Mouse (Mus musculus): ENCODE results near the gene Ung. TPM values are rescaled to one million over a fixed set of nuclear protein-coding genes. Genes with fewer than 3 reads are reported as not detected.

Ung gene
- polyA plus RNA-seq, 1 experiment from 2014 or later: 18.1 TPM

DNA sequence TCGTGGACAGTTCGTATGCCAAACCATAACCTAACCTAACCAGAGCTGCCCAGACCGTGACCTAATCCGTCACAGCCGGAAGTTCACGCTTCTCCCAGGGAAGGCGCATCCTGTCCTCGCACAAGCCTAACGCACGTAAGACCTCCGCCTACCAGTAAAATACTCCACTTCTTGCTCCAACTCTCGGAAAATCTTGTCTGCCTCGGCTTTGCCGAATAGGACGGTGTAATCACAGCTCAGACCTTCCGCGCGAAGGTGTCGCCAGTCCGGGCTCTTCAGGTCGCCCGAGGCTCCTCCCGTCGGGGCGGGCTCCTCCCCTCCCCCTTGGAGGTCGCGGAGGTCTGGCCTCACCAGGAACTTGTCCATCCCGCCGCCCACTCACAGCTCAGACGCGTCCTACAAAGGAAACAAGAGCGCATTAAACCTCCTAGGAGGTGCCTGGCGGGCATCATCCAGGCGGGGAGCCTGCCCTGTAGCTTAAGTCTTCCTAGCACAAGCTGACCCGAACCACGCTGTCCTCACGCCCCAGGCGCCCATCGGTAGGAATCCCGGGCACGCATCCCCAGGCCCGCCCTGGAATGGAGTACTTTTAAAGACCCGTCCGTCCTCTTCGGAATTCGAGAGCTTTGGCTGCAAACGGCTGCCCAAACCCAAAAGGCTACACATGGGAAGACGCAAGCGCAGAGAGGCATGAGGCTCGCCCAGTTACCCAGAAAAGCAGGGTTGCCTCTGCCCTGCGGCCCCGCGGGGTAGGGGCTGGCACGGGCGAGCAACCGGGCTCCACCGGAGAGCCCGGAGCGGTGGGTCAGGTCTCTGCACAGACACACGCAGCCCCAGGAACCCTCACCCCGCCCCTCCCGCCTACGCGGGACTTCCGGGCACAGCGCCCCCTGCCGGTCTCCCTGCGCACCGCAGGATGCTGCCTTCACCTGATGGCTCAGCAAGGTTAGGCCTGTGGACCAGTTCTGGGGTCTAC is 2.5 kb upstream of the Ung start, which contains the start of gene Alkbh2:
Gene Alkbh2 (minus strand): TSS at position 845 of the 976 bp plus-strand sequence.
- Histone ChIP-seq H3K27me3 (ENCODE audit: control insufficient read depth, insufficient read depth, low read length) (no peaks in the 10 kb centered on the region), H3K27ac (ENCODE audit: low read depth, low read length) (peak within 1 kb of the TSS; percentile 83), H3K4me1 (replicated peaks; ENCODE audit: control insufficient read depth, insufficient read depth, low read length) (0 out of 2 replicates have a peak, but pooled peaks cover 2% of the 10 kb centered on the region), H3K36me3 (ENCODE audit: control insufficient read depth, insufficient read depth, low read length) (peaks cover 4% of the 10 kb centered on the region; the same call in 1 of the 2 replicates), H3K9me3 (ENCODE audit: control insufficient read depth, low read length) (no peaks in the 10 kb centered on the region), H3K9ac (ENCODE audit: low read depth, low read length) (peak within 1 kb of the TSS; percentile 73), H3K4me3 (ENCODE audit: low read depth, low read length) (peak within 1 kb of the TSS; percentile 59), H3K4me2 (replicated peaks; ENCODE audit: low read depth, low read length) (peak within 1 kb of the TSS; percentile 91)
- DNase-seq (ENCODE audit: low spot score) (peak; percentile 96), ATAC-seq (ENCODE audit: low FRiP score) (peak; percentile 46)
- WGBS: under 1% methylated on average over 69 of the region's 69 CpGs

DNA sequence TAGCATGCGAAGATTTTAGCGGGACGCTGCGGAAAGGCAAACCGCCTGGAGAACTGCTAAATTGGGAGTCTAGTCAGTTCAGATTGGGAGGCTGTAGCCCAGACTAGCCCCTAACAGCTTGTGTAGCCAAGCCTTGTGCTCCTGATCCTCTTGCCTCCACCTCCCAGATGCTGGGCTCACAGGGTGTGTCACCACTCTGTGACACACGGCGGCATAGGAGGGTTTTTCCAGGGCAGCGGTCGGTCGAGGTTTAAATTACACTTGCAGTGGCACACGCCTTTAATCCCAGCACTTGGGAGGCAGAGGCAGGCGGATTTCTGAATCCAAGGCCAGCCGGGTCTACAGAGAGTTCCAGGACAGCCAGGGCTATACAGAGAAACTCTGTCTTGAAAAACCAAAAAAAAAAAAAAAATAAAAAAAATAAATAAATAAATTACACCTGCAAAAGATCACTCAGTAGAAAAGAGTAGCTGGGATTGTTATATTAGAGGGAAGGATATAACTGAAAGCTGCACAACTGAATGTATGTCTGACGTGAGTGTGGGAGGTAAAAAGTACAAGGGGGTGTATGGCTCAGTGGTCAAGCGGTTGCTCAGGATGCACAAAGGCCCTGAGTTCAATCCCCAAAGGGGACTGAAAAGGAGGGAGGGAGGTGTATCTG is 506 bp upstream of the Ung start:
- H3K27me3 ChIP-seq (ENCODE audit: control insufficient read depth, insufficient read depth, low read length): no peaks in the 10 kb centered on the region
- H3K4me1 ChIP-seq (replicated peaks; ENCODE audit: control insufficient read depth, insufficient read depth, low read length): 0 out of 2 replicates have a peak, but pooled peaks cover 2% of the 10 kb centered on the region

DNA sequence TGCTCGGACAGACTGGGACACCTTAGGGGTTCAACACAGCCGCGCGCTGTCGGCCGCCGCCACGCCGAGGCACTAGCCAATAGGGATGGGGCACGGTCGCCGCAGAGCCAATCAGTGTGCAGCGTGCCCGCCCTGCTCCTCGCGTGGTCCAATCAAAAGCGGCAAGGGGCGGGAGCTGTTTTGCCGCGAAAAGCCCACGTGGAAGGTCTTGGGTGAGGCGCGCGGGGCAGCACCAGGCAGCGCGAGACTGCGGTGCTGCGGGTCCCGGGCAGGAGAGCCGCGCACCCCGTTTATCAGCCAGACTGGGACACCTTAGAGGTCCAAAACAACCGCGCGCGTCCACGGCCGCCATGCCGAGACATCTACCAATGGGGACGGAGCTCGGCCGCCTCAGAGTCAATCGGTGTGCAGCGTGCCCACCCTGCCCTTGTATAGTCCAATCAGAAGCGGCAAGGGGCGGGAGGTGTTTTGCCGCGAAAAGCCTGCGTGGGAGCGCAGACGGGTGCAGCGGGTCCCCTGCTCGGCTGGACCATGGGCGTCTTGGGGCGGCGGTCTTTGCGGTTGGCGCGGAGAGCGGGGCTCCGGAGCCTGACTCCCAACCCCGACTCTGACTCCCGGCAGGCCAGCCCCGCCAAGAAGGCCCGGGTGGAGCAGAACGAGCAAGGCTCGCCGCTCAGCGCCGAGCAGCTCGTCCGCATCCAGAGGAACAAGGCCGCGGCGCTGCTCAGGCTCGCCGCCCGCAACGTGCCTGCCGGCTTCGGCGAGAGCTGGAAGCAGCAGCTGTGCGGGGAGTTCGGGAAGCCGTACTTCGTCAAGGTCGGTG is 723 bp downstream of the Ung start:
- peak overlapping the region; percentile 81 for H3K4me3 ChIP-seq (ENCODE audit: low read depth, low read length)
- H3K4me2 ChIP-seq (replicated peaks; ENCODE audit: low read depth, low read length): peak overlapping the region; percentile 99
- H3K36me3 ChIP-seq (ENCODE audit: control insufficient read depth, insufficient read depth, low read length): no peaks in the 10 kb centered on the region
- under 1% methylated on average over 82 of the region's 87 CpGs for WGBS
- H3K27ac ChIP-seq (ENCODE audit: low read depth, low read length): no peak overlapping the region; the same call in 1 of the 2 replicates
- H3K27me3 ChIP-seq (ENCODE audit: control insufficient read depth, insufficient read depth, low read length): no peaks in the 10 kb centered on the region
- 0 out of 2 replicates have a peak, but pooled peaks cover 2% of the 10 kb centered on the region for H3K4me1 ChIP-seq (replicated peaks; ENCODE audit: control insufficient read depth, insufficient read depth, low read length)
- H3K9ac ChIP-seq (ENCODE audit: low read depth, low read length): peak overlapping the region; percentile 54
- ATAC-seq (ENCODE audit: low FRiP score): peak; percentile 98
- H3K9me3 ChIP-seq (ENCODE audit: control insufficient read depth, low read length): no peaks in the 10 kb centered on the region
- peak; percentile 92 for DNase-seq (ENCODE audit: low spot score)

More for the DNA sequence above, 506 bp upstream of the Ung start:
- Histone ChIP-seq H3K4me2 (replicated peaks; ENCODE audit: low read depth, low read length) (peak overlapping the region; percentile 99), H3K27ac (ENCODE audit: low read depth, low read length) (no peak overlapping the region), H3K9ac (ENCODE audit: low read depth, low read length) (no peak overlapping the region), H3K36me3 (ENCODE audit: control insufficient read depth, insufficient read depth, low read length) (no peaks in the 10 kb centered on the region), H3K9me3 (ENCODE audit: control insufficient read depth, low read length) (no peaks in the 10 kb centered on the region), H3K4me3 (ENCODE audit: low read depth, low read length) (peak overlapping the region; percentile 81)
- ATAC-seq (ENCODE audit: low FRiP score): no peak
- WGBS: 80% methylated on average over 15 of the region's 15 CpGs
- no peak for DNase-seq (ENCODE audit: low spot score)

DNA sequence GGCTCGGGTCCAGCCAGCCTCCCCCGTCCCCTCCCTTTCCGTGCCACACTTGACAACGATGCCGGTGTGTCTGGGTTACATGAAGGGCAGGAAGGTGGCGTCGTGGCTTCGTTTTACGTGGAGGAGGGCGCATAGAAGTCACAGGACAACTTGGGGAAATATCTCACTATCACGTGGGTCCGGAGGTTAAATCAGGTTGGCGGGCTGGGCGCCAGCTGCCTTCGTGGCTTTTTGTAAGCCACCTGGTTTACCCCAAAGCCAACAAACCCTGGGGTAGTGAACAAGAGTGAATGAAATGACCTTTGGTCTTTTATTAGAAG is 1.3 kb downstream of the Ung start:
- H3K27ac ChIP-seq (ENCODE audit: low read depth, low read length): no peak overlapping the region
- no peak for DNase-seq (ENCODE audit: low spot score)

DNA sequence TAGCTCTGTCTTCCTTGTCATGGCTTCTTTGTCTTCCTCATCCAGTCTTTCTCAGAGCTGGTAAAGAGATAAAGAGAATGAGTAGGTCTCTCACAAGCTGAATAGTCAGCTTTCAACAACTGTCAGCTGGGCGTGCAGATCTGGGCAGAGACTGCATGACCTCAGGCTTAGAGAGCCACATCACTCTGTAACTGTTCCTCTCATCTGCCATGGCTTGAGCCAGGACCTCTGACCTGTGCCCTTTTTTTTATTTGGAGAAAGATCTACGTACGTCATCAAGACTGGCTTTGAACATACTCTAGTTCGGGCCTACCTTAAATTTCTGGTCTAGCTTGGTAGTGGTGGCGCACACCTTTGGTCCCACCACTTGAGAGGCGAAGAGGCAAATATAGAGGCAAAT is 2.7 kb downstream of the Ung start:
- no peaks in the 10 kb centered on the region for H3K36me3 ChIP-seq (ENCODE audit: control insufficient read depth, insufficient read depth, low read length)
- H3K4me2 ChIP-seq (replicated peaks; ENCODE audit: low read depth, low read length): no peak overlapping the region
- H3K27me3 ChIP-seq (ENCODE audit: control insufficient read depth, insufficient read depth, low read length): no peaks in the 10 kb centered on the region
- 0 out of 2 replicates have a peak, but pooled peaks cover 2% of the 10 kb centered on the region for H3K4me1 ChIP-seq (replicated peaks; ENCODE audit: control insufficient read depth, insufficient read depth, low read length)
- no peak overlapping the region for H3K27ac ChIP-seq (ENCODE audit: low read depth, low read length)
- ATAC-seq (ENCODE audit: low FRiP score) (no peak), DNase-seq (ENCODE audit: low spot score) (no peak)
- H3K9ac ChIP-seq (ENCODE audit: low read depth, low read length): no peak overlapping the region
- H3K4me3 ChIP-seq (ENCODE audit: low read depth, low read length): no peak overlapping the region
- 73% methylated on average over 6 of the region's 6 CpGs for WGBS
- H3K9me3 ChIP-seq (ENCODE audit: control insufficient read depth, low read length): no peaks in the 10 kb centered on the region

More for the DNA sequence above, 1.3 kb downstream of the Ung start:
- no peaks in the 10 kb centered on the region for H3K27me3 ChIP-seq (ENCODE audit: control insufficient read depth, insufficient read depth, low read length)
- ATAC-seq (ENCODE audit: low FRiP score): no peak
- H3K4me2 ChIP-seq (replicated peaks; ENCODE audit: low read depth, low read length): peak overlapping the region; percentile 99
- peak overlapping the region; percentile 81 for H3K4me3 ChIP-seq (ENCODE audit: low read depth, low read length)
- 0% methylated on average over 15 of the region's 15 CpGs for WGBS
- H3K9ac ChIP-seq (ENCODE audit: low read depth, low read length): peak overlapping the region; percentile 54
- 0 out of 2 replicates have a peak, but pooled peaks cover 2% of the 10 kb centered on the region for H3K4me1 ChIP-seq (replicated peaks; ENCODE audit: control insufficient read depth, insufficient read depth, low read length)
- H3K9me3 ChIP-seq (ENCODE audit: control insufficient read depth, low read length): no peaks in the 10 kb centered on the region
- H3K36me3 ChIP-seq (ENCODE audit: control insufficient read depth, insufficient read depth, low read length): no peaks in the 10 kb centered on the region

DNA sequence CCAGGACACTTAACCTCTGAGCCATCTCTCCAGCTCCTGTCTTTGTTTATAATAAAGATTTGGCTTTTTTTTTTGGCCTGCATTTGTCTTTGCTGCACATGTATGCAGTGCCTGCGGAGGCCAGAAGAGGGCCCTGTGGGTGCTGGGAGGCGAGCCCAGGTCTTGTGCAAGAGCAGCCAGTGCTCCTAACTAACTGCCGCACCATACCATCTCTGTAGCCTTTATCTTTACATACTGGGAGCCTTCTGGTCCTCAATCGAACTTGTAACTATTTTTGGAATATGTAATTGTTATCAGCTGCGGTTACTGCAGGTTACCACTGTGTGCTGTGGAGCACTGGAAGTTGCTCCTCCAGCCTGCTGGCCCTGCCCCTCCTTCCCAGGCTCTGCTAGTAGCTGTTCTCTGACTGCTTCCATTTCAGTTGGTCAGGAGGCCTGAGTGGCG is 3.9 kb downstream of the Ung start:
- DNase-seq (ENCODE audit: low spot score): peak; percentile 46
- Histone ChIP-seq H3K9me3 (ENCODE audit: control insufficient read depth, low read length) (no peaks in the 10 kb centered on the region), H3K27me3 (ENCODE audit: control insufficient read depth, insufficient read depth, low read length) (no peaks in the 10 kb centered on the region), H3K27ac (ENCODE audit: low read depth, low read length) (no peak overlapping the region), H3K9ac (ENCODE audit: low read depth, low read length) (no peak overlapping the region), H3K4me3 (ENCODE audit: low read depth, low read length) (no peak overlapping the region), H3K4me1 (replicated peaks; ENCODE audit: control insufficient read depth, insufficient read depth, low read length) (0 out of 2 replicates have a peak, but pooled peaks cover 2% of the 10 kb centered on the region), H3K36me3 (ENCODE audit: control insufficient read depth, insufficient read depth, low read length) (no peaks in the 10 kb centered on the region), H3K4me2 (replicated peaks; ENCODE audit: low read depth, low read length) (no peak overlapping the region)
- WGBS: 78% methylated on average over 6 of the region's 6 CpGs
- no peak for ATAC-seq (ENCODE audit: low FRiP score)

DNA sequence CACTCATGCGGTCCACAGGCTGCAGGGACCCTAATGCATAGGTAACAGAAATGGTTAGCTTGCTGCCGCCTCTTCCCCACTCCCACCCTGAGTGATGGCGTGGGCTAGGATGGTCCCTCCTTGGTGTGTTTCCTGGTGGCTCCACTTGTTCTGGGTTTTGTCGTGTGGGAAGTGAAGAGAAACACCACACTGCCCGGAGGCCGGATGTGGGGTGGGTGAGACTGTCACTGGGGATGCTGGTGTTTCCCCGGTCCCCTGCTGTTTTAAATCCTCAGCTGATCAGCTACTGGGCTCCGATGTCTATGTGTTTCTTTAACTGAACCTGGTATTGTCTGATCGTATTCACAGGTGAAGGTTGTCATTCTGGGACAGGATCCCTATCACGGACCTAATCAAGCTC is 5.3 kb downstream of the Ung start:
- no peaks in the 10 kb centered on the region for H3K9me3 ChIP-seq (ENCODE audit: control insufficient read depth, low read length)
- no peak overlapping the region for H3K9ac ChIP-seq (ENCODE audit: low read depth, low read length)
- no peak overlapping the region for H3K27ac ChIP-seq (ENCODE audit: low read depth, low read length)
- DNase-seq (ENCODE audit: low spot score): no peak
- 91% methylated on average over 10 of the region's 10 CpGs for WGBS
- no peak for ATAC-seq (ENCODE audit: low FRiP score)
- H3K36me3 ChIP-seq (ENCODE audit: control insufficient read depth, insufficient read depth, low read length): no peaks in the 10 kb centered on the region
- no peak overlapping the region for H3K4me3 ChIP-seq (ENCODE audit: low read depth, low read length)
- no peaks in the 10 kb centered on the region for H3K4me1 ChIP-seq (replicated peaks; ENCODE audit: control insufficient read depth, insufficient read depth, low read length)
- no peak overlapping the region for H3K4me2 ChIP-seq (replicated peaks; ENCODE audit: low read depth, low read length)
- H3K27me3 ChIP-seq (ENCODE audit: control insufficient read depth, insufficient read depth, low read length): no peaks in the 10 kb centered on the region

Measured in hindbrain, embryonic 11.5 days (tissue).